9 mouse cellular contexts compared by ENCODE assay signal in genomic region chr6:145112865-145113264, GRCm38 (mm10).
"Had no signal": no experiment of that assay in that cellular context is flagged by ENCODE, and none has a peak within 500 bp of the region (broad histone marks: within the 10 kb centered on the region; RNA-seq: fewer than 3 reads in every experiment).

No protein-coding gene starts in this region.

- DNase-seq: kidney, adult 8-10 months; kidney, postnatal 25 days; layer of hippocampus, postnatal 36 days; lung, adult 18-20 months; midbrain, embryonic 14.5 days; right cerebral cortex, adult 18-20 months; right cerebral cortex, postnatal 25 days; thymus, adult 18-20 months; thymus, postnatal 14 days had no signal
